Mouse (Mus musculus): ENCODE measurements around the gene Pde5a. TPM values are rescaled to one million over a fixed set of nuclear protein-coding genes. Genes with fewer than 3 reads are reported as not detected.
A peak's percentile ranks its signal among the peaks of the same experiment; 100 is the strongest.

Gene Pde5a
- polyA plus RNA-seq, 1 experiment from 2014 or later, result 57.4 TPM

DNA sequence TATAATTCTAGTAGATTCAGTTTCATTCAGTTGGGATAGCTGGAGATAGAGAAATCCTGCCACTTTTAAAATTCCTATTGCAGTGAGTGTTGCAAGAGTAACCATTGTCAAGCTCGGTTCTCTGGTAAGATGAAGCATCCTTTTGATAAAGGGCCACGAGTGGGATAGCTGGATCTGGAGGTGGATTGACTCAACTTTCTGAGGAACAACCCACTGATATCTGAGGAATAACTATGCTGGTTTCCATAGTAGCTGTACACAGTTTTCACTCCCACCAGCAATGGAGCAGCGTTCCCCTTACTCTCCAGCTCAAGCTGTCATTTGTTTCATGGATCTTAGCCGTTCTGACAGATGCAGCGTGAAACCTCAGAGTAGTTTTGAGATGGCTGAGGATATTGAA, 82.2 kb downstream of the Pde5a start:
- no peak for TF ChIP-seq CTCF (IDR thresholded peaks at IDR 0.05; ENCODE audit: low read depth)
- no peaks in the 10 kb centered on the region for H3K9me3 ChIP-seq (ENCODE audit: low read depth, low read length)
- DNase-seq (no peak), ATAC-seq (ENCODE audit: insufficient read depth) (no peak)
- peaks cover 16% of the 10 kb centered on the region; the same call in 1 of the 2 replicates for H3K36me3 ChIP-seq (ENCODE audit: insufficient read depth)
- no peaks in the 10 kb centered on the region for H3K27me3 ChIP-seq (ENCODE audit: insufficient read depth, low read length)
- H3K9ac ChIP-seq, result no peak overlapping the region
- H3K4me1 ChIP-seq (ENCODE audit: insufficient read depth), result 0 out of 2 replicates have a peak, but pooled peaks cover 7% of the 10 kb centered on the region
- 77% methylated on average over 5 of the region's 5 CpGs for WGBS
- H3K4me2 ChIP-seq, result no peak overlapping the region
- no peak overlapping the region for H3K27ac ChIP-seq (ENCODE audit: low read depth)
- no peak overlapping the region for H3K4me3 ChIP-seq (ENCODE audit: low read depth, low read length)

DNA sequence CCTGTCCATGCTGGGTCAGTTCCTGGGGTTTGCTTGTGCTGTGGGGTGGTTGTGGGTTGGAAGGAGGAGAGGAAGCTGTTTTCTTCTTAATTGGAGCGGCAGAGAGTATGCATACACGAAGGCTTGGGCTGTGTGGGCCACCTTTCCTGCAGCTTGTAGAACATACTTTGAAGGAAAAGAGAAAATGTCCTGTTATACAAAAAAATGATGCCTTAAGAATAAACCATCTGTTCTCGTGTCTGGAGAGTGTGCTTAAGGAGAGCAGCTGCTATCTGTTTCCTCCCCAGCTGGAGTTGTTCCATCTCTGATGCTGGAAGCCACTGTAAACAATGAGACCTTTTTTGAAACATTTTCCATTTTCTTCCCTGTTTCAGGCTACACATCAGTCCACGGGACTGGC, 85.8 kb downstream of the Pde5a start:
- Histone ChIP-seq H3K4me3 (ENCODE audit: low read depth, low read length) (no peak overlapping the region), H3K4me2 (no peak overlapping the region), H3K27me3 (ENCODE audit: insufficient read depth, low read length) (no peaks in the 10 kb centered on the region), H3K27ac (ENCODE audit: low read depth) (0 out of 2 replicates have a peak overlapping the region, but pooled peaks have one; percentile 2), H3K4me1 (ENCODE audit: insufficient read depth) (0 out of 2 replicates have a peak, but pooled peaks cover 7% of the 10 kb centered on the region), H3K36me3 (ENCODE audit: insufficient read depth) (peaks cover 16% of the 10 kb centered on the region; the same call in 1 of the 2 replicates), H3K9ac (no peak overlapping the region), H3K9me3 (ENCODE audit: low read depth, low read length) (no peaks in the 10 kb centered on the region)
- peak; percentile 78 for DNase-seq
- peak; percentile 78 for ATAC-seq (ENCODE audit: insufficient read depth)
- 30% methylated on average over 4 of the region's 4 CpGs for WGBS
- TF ChIP-seq CTCF (IDR thresholded peaks at IDR 0.05; ENCODE audit: low read depth), result no peak

DNA sequence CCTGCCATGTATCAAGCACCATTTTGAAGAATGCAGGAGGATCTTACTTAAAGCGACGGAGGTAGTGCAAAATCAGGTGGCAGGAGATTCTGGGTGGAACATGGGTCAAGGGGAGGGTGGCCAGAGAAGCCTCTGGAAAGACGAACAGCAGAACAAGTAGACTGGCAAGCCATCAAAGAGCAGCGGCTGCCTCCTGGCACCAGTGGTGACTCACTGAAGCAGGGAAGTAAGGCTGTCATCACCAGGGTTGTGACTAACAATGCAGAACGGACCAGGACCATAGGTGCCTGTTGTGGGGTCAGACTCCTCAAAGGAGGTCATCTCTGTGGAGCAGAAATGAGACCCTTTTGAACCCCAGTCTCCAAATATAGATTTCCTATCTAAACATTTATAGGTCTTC, 89.5 kb downstream of the Pde5a start:
- Histone ChIP-seq H3K27me3 (ENCODE audit: insufficient read depth, low read length) (no peaks in the 10 kb centered on the region), H3K9me3 (ENCODE audit: low read depth, low read length) (no peaks in the 10 kb centered on the region), H3K9ac (no peak overlapping the region), H3K4me3 (ENCODE audit: low read depth, low read length) (no peak overlapping the region), H3K4me2 (no peak overlapping the region), H3K4me1 (ENCODE audit: insufficient read depth) (0 out of 2 replicates have a peak, but pooled peaks cover 7% of the 10 kb centered on the region), H3K36me3 (ENCODE audit: insufficient read depth) (peaks cover 39% of the 10 kb centered on the region), H3K27ac (ENCODE audit: low read depth) (no peak overlapping the region)
- whole genome bisulfite sequencing, result 75% methylated on average over 5 of the region's 5 CpGs
- no peak for ATAC-seq (ENCODE audit: insufficient read depth)
- TF ChIP-seq CTCF (IDR thresholded peaks at IDR 0.05; ENCODE audit: low read depth), result no peak
- DNase-seq, result no peak

DNA sequence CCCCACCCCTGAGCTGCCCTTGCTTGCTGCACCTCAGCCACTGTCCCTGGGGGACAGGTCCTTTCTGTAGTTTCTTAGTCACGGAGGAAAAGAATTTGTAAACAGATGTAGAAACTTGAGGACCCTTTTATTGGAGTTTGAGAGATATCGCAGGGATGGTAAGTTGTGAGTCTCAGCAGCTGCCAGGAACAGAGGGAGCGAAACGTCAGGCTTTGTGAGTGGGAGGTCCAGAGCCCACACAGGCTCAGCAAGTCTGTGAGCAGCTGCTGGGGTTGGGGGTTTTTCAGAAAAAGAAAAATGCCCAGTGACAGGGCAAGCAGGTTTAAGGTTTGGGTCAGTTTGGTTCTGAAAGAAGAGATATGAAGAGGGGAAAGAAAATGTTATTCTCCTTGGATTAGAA, 92.0 kb downstream of the Pde5a start:
- Histone ChIP-seq H3K9ac (no peak overlapping the region; the same call in 1 of the 2 replicates), H3K4me2 (no peak overlapping the region), H3K36me3 (ENCODE audit: insufficient read depth) (peaks cover 55% of the 10 kb centered on the region), H3K4me1 (ENCODE audit: insufficient read depth) (no peaks in the 10 kb centered on the region), H3K27me3 (ENCODE audit: insufficient read depth, low read length) (no peaks in the 10 kb centered on the region), H3K4me3 (ENCODE audit: low read depth, low read length) (no peak overlapping the region), H3K27ac (ENCODE audit: low read depth) (no peak overlapping the region), H3K9me3 (ENCODE audit: low read depth, low read length) (no peaks in the 10 kb centered on the region)
- no peak for TF ChIP-seq CTCF (IDR thresholded peaks at IDR 0.05; ENCODE audit: low read depth)
- ATAC-seq (ENCODE audit: insufficient read depth) (no peak), DNase-seq (no peak)
- 27% methylated on average over 4 of the region's 4 CpGs for WGBS

DNA sequence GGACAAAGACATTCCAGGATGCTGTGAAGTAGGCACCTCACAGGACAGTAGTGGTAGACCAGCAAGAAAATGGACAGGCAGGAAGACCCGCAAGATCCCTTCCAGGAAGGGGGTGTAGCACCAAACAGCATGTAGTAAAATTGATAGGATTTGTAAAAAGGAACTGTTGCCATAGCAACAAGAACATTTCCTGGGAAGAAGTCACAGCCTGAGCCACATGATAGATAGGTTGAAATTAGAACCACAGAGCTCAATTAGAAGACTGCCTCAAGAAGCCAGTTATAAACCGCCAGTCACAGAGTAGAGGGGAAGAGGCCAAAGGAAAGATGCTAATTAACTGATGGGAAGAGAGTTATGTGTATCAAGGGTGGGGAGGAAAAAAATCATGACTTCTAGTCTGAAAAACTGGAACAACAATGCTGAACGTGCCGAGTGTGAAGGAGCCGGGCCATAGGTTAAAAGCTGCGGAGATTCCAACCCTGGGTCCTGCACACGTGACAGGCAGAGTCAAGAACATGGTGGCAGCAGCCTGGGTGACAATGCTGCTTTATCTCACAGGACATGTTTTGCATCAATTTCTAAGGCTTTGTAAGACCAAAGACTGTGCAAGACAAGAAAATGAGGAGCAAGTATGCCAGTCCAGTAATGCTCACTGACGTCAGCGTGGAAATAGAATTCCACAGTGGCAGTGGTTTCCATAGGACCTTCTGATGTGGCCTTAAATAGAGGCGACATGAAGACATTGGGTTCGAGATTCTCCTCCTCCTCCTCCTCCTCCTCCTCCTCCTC, 99.7 kb downstream of the Pde5a start:
- no peak for ATAC-seq (ENCODE audit: insufficient read depth)
- Histone ChIP-seq H3K9ac (no peak overlapping the region), H3K9me3 (ENCODE audit: low read depth, low read length) (no peaks in the 10 kb centered on the region), H3K4me1 (ENCODE audit: insufficient read depth) (no peaks in the 10 kb centered on the region), H3K27me3 (ENCODE audit: insufficient read depth, low read length) (no peaks in the 10 kb centered on the region), H3K4me3 (ENCODE audit: low read depth, low read length) (no peak overlapping the region), H3K36me3 (ENCODE audit: insufficient read depth) (peaks cover 45% of the 10 kb centered on the region), H3K27ac (ENCODE audit: low read depth) (no peak overlapping the region), H3K4me2 (no peak overlapping the region)
- no peak for TF ChIP-seq CTCF (IDR thresholded peaks at IDR 0.05; ENCODE audit: low read depth)
- no peak for DNase-seq
- 85% methylated on average over 11 of the region's 11 CpGs for WGBS

DNA sequence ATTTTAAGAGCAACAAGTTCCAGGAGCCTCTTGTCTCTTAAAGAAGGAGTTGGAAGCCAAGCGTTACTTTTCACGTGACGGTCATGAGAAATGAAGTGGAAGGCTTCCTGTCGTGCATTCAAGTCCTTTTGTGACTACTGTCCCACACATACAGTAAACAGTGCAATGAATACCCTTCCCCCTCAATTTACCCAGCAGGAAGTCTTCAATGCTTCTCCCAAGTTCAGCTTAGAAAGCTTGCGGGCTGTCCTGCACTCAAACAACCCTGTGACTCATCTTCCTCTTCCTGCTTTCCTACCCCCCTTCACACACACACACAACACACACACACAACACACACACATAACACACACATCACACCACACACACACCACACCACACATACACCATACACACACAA, 105.8 kb downstream of the Pde5a start:
- Histone ChIP-seq H3K9me3 (ENCODE audit: low read depth, low read length) (no peaks in the 10 kb centered on the region), H3K27me3 (ENCODE audit: insufficient read depth, low read length) (no peaks in the 10 kb centered on the region), H3K9ac (no peak overlapping the region), H3K27ac (ENCODE audit: low read depth) (no peak overlapping the region), H3K4me3 (ENCODE audit: low read depth, low read length) (no peak overlapping the region), H3K4me1 (ENCODE audit: insufficient read depth) (no peaks in the 10 kb centered on the region), H3K36me3 (ENCODE audit: insufficient read depth) (peaks cover 35% of the 10 kb centered on the region), H3K4me2 (no peak overlapping the region)
- 60% methylated on average over 5 of the region's 5 CpGs for WGBS
- DNase-seq, result peak; percentile 46
- peak; percentile 38; the same call in 1 of the 2 replicates for ATAC-seq (ENCODE audit: insufficient read depth)
- no peak for TF ChIP-seq CTCF (IDR thresholded peaks at IDR 0.05; ENCODE audit: low read depth)

DNA sequence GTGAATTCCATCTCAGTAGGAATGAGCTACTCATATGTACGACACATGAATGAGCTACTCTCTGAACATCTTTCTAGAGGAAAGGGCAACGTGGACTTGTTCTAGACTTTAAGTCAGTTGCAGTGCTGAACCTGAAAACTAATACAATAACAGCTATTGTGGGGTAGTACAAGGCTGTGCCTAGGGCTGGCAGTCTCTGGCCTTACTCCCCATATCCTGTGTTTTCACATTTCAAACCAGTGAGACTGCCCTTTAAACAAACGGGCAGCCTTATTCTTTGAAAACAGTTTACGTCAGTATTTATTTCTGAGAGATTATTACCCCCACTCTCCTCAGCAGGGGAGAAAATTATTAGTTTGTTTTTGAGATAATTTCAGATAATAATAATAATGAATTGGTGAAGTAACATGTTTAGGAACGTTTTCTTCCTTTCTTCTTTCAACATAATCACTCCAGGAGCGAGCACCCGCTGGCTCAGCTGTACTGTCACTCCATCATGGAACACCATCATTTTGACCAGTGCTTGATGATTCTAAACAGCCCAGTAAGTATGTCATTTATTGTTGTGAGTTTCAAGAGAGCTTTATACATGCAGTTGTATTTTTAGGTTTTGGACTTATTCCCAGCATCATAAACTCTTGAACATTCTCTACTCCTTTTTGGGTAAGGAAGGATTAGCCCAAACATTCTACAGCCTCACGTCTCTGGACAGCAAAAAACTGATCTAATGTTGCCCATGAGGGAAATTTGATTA, 106.5 kb downstream of the Pde5a start:
- ATAC-seq (ENCODE audit: insufficient read depth) (no peak), DNase-seq (peak; percentile 27)
- no peak for TF ChIP-seq CTCF (IDR thresholded peaks at IDR 0.05; ENCODE audit: low read depth)
- Histone ChIP-seq H3K4me1 (ENCODE audit: insufficient read depth) (no peaks in the 10 kb centered on the region), H3K9me3 (ENCODE audit: low read depth, low read length) (no peaks in the 10 kb centered on the region), H3K4me2 (no peak overlapping the region), H3K27ac (ENCODE audit: low read depth) (0 out of 2 replicates have a peak overlapping the region, but pooled peaks have one; percentile 2), H3K9ac (no peak overlapping the region), H3K27me3 (ENCODE audit: insufficient read depth, low read length) (no peaks in the 10 kb centered on the region), H3K4me3 (ENCODE audit: low read depth, low read length) (no peak overlapping the region), H3K36me3 (ENCODE audit: insufficient read depth) (peaks cover 35% of the 10 kb centered on the region)
- 71% methylated on average over 8 of the region's 8 CpGs for WGBS

Measured in lung, embryonic 14.5 days (tissue).